Mouse (Mus musculus): ENCODE results near the gene Tnrc6a. TPM values are rescaled to one million over a fixed set of nuclear protein-coding genes. Genes with fewer than 3 reads are reported as not detected.
"Not testable (repeated sequence)": the region's sequence is repeated elsewhere in the genome, so short reads cannot be mapped to it uniquely, and the experiment has no call there.

Tnrc6a gene
- 10 to 100 TPM; 44.5 to 52.2 TPM for total RNA-seq (2021)
- long read RNA-seq, experiment 1, partial matches to known transcripts, result 13 of 15 reads
- long read RNA-seq, experiment 1, other reads (novel, unspliced or antisense), result 2 of 15 reads
- long read RNA-seq, experiment 2, partial matches to known transcripts, result 3 of 8 reads
- long read RNA-seq, experiment 2, other reads (novel, unspliced or antisense), result 5 of 8 reads

GRCm38 (mm10) chr7:123123665-123124298 lies at the start of gene Tnrc6a:
Gene Tnrc6a (plus strand): TSS chr7:123123885.
- intact Hi-C loops (cut with DNase I), result no loop called here
- DNase-seq (ENCODE audit: low spot score in 2 of 2), result peak; percentile 90 to 91

GRCm38 (mm10) chr7:123082236-123082635 lies 41.4 kb upstream of the Tnrc6a start:
- DNase-seq (ENCODE audit: low spot score in 2 of 2), result no peak
- intact Hi-C loops (cut with DNase I), result no loop called here

DNA sequence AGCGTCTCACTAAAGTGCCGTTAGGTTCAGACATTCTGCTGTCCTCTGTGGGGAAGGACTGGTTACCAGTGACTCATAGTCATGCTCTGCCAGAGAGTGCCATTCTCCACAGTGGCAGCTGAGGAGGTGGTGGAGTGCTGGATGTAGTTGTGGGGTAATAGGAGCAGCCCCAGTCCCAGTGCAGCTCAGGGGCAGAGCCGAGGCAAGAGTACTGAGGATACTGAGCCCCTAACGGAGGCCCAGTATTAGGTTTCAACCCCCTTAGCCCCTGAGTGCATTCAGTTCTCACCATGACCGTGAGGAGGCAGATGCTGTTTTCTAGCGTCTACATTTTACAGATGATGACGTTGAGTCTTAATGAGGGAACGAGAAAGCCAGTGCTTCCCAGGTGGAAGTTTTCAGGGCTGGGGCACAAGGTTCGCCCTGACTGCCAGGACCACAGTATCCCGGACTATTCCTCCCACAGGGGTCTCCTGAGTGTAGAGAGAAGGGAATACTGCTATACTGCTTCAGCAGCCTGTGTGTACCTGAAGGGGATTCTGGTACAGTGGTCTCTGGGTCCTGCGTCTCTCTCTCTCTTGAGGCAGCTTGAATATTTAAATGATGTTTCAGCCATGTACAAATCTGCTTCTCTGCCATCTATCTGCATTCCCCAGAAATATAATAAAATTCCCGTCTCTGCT lies 40.1 kb upstream of the Tnrc6a start:
- intact Hi-C loops (cut with DNase I), result no loop called here

DNA sequence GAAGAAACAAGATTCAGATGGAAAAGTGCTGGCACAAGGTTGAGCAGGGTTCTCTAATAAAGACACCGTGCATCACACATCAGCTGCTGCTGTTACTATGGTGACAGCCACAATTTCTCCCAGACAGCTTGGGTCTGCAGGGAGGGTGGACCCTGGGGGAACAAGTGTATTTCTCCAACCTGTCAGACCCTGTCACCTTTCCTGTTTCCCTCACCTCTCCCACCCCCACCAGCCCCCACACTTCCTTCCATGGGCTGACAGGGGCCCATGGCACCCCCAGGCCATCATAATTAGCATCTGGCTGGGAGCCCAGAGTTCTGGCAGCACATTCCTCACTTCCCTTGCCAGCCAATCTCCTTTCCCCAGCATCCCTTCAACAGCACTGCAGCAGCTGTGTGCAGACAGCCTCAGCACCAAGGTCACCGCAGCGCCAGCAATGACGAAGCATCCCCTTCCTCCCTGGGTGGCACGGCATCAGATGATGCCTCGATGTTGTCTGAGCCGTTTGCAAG lies 39.4 kb upstream of the Tnrc6a start:
- intact Hi-C loops (cut with DNase I), result no loop called here
- DNase-seq (ENCODE audit: low spot score in 2 of 2), result peak; percentile 81 to 90

More for the DNA sequence above, 40.1 kb upstream of the Tnrc6a start:
- peak in 1 of 2 experiments; percentile 21 for DNase-seq (ENCODE audit: low spot score in 2 of 2)

DNA sequence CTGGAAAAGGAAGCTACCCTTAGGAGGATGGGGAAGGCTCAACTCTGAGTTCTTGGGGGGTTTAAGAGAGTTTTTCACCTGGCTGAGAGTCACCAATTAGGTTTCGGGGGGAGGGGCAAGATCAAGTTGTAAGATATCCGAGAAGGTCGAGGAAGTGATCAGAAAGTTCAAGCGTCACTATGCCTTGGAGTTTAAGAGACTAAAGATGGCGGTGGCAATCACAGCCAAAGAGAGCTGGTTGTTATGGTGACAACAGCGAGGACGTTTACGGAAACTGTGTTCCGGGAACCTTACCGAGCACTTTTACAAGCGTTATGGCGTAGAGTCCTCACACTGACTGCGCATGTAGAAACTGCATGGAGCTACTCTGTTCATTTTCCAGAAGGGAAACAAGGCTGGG lies 39.0 kb upstream of the Tnrc6a start:
- DNase-seq (ENCODE audit: low spot score in 2 of 2), result peak; percentile 60 to 69
- intact Hi-C loops (cut with DNase I), result no loop called here

GRCm38 (mm10) chr7:123088920-123089319 lies 34.8 kb upstream of the Tnrc6a start:
- no peak for DNase-seq (ENCODE audit: low spot score in 2 of 2)
- intact Hi-C loops (cut with DNase I), result no loop called here

DNA sequence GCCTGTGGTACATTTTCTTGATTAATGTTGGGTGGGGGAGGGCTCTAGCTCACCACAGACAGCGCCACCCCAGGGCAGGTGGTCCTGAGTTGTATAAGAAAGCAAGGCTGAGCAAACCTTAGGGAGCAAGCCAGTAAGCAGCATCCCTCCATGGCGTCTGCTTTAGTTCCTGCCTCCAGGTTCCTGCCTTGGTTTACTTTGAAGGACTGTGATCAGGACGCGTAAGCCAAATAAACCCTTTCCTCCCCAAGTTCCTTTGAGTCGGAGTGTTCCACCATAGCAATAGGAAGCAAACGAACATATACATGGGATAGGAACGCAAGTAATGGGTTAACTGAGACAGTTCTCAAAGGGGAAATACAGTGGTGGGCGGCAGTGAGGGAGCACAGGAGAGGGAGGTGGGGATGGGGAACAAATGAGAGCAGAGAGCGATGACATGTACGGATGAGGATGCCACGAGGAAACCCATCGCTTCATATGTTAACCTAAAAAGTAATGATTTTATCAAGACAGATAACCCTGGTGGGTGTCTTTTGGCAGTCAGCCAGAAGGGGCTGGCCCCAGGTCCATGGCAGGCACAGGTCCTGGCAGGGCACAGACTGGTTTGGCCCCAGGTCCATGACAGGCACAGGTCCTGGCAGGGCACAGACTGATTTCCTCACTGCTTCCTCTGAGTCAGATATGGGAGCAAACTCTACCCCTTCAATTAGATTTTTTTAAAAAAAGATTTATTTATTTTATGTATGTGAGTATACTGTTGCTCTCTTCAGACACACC lies 27.2 kb upstream of the Tnrc6a start:
- intact Hi-C loops (cut with DNase I), result no loop called here
- no peak for DNase-seq (ENCODE audit: low spot score in 2 of 2)

DNA sequence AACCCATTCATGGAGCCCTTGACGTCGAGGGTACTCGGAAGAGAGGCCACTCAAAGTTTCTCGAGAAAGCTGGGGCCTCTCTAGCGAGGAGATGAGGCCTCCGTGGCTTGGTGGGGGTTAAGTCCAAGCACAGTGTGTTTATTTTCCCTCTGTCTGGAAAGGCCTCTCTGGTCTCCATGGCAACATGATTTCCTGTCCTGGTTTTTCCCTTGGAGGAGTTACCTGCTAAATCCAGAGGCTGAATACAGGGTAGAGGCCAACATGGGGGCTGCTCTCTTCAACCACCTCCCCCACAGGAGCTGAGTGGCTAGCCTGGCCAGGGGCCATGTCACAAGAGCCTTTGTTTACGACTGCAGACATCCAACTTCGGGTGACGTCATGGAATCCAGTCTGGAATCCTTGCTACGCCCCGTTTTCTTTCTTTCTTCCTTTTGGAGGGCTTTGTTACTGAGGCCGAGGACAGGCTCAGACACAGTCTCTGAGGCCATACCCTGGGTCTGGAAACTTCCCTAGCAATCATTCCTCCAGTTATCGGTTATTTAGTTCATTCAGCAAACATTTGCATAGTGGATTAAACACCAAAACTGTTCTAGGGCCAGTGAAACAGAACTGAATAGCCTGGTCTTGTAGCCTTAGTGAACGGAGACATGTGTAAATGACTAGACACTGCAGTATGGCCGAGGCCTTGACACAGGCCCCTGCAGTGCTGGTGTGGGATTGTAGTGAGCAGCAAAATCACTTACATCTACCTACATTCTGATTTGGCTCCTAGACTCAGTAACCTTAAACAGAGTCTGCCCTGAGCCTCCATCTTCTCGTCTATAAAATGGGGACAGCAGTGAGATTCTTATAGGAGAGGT lies 25.6 kb upstream of the Tnrc6a start:
- peak; percentile 55 to 80 for DNase-seq (ENCODE audit: low spot score in 2 of 2)
- intact Hi-C loops (cut with DNase I), result no loop called here

DNA sequence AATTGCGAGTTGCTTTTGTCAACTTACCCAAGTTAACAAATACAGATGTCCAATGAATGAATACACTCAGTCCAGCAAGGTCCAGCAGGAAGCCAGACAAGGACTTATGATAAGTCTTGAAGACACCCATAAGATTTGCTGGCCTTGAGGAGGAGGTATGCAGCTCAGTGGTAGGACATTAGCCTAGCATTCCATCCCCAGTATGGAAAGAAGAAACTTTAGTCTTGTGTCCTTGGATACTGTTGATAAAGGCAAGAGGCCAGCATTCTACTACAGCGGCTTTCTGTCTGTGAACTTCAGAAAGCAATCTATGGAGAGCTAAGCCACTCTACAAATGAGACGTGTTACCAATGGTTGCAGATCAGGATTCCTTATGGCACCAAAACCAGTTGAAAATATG lies 22.4 kb upstream of the Tnrc6a start:
- intact Hi-C loops (cut with DNase I), result no loop called here
- DNase-seq (ENCODE audit: low spot score in 2 of 2), result no peak

DNA sequence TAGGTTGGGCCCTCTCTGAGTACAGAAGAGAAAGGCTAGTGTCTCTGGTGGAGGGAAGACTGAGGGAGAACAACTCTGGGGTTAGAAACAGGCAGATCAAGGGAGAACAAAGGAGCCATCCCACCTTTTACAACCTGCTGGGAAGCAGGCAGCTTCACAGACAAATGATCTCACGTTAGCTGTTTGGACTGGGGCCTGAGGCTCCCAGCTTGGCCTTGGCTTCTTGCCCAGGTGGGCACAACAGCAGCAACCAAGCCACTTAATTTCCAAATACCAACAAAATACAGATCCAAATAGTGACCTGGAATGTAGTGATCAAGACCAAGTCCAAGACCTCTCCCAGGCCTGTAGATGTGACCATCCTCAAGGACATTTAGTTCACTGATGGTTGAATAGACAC lies 18.3 kb upstream of the Tnrc6a start:
- intact Hi-C loops (cut with DNase I); DNase-seq (ENCODE audit: low spot score in 2 of 2): not testable (repeated sequence)

DNA sequence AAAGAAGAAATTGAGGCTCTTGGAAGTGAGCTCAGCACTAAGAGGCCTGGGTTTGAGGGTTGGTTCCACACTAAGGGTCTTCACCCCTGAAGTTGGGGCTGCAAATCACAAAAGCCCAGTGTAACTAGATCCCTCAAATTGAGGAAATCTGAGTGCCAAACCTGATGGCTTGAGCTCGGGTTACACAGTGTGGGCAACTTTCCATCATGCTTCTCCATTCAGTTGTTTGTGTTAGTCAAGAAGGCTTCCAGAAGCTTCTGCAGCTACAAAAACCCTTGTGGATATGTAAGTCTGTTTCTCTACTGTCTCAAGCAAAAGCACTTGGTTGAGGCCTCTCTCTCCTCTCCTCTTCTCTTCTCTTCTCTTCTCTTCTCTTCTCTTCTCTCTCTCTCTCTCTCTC lies 17.8 kb upstream of the Tnrc6a start:
- intact Hi-C loops (cut with DNase I), result no loop called here
- DNase-seq (ENCODE audit: low spot score in 2 of 2), result no peak

GRCm38 (mm10) chr7:123106326-123106725 lies 17.4 kb upstream of the Tnrc6a start:
- intact Hi-C loops (cut with DNase I), result no loop called here
- no peak for DNase-seq (ENCODE audit: low spot score in 2 of 2)

GRCm38 (mm10) chr7:123108058-123109055 lies 15.3 kb upstream of the Tnrc6a start:
- intact Hi-C loops (cut with DNase I), result no loop called here
- peak; percentile 27 to 68 for DNase-seq (ENCODE audit: low spot score in 2 of 2)

DNA sequence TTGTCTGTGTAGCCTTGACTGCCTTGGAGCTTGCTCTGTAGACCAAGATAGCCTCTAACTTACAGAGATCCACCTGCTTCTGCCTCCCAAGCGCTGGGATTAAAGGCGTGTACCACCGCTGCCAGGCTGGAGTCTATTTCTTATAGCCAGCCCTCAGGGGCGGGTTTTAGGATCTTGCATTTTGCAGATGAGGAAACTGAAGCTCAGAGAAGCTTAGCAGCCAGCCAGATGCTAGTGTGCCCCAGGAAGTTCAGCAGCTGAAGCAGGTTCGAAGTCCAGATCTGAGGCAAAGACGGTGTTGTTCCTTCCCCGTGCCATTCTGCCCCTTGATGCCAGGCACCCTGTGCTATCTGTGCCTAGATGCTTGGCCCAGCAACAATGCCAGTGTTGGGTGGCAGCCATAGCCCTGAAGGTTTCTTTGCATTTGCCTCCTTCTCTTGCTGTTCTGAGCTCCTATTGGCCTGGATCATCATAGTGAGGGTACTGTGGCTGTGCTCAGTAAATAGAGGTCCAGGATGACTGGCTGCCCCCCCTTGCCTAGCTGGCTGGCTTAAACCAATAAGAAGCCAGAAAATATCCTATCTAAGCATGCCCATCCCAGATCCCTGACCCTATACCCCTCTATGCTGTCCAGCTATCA lies 14.2 kb upstream of the Tnrc6a start:
- DNase-seq (ENCODE audit: low spot score in 2 of 2), result no peak
- intact Hi-C loops (cut with DNase I), result no loop called here

DNA sequence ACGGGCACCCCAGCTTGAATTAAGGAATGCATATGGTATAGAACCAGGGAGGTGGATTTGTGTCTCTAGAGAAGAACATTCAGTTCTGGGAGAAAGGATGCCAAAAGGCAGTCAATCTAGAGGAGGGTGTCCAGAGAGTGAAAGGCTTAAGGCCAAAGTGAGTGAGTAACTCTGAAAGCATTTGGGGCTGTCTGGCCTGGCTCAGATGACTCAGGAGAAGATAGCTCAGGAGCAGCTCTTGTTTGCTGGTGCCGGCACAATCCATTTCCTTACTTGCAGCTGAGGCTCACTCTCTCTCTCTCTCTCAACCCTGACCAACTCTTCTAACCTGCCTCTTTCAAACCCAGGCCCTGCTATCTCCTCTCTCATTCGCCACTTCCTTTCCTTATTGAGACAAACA lies 13.6 kb upstream of the Tnrc6a start:
- intact Hi-C loops (cut with DNase I), result no loop called here
- no peak for DNase-seq (ENCODE audit: low spot score in 2 of 2)

DNA sequence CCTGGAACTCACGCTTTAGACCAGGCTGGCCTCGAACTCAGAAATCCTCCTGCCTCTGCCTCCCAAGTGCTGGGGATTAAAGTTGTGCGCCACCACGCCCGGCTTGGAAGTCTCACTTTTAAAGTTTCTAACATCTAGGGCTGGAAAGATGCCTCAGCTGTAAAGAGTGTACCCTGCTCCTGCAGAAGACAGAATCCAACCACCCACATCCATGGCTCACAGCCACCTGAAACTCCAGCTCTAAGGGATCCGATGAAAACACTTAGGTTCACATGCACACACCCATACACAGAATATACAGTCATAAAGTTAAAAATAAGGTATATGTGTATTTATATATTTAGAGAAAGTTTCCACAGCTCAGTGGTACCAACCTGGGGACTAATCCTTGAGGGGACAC lies 10.1 kb upstream of the Tnrc6a start:
- DNase-seq (ENCODE audit: low spot score in 2 of 2), result peak in 1 of 2 experiments; percentile 16
- intact Hi-C loops (cut with DNase I), result no loop called here

DNA sequence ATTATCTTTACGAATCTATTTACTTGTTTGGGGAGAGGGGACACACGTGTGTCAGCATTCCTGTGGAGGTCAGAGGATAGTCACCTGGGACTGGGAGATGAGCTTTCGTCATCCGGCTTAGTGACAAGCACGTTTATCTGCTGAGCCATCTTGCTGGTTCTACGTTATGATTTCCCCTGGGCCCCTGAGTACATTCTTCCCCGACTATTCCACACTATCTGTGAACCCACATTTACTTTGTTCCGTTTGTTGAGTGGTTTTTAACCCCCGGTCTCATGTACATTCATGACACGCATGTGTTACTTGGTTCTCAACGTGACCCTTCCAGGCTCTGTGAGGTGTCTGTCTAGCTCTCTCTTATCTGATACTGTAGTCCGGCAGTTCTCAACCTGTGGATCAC lies 6.9 kb upstream of the Tnrc6a start:
- no peak for DNase-seq (ENCODE audit: low spot score in 2 of 2)
- intact Hi-C loops (cut with DNase I), result no loop called here

Data from left cerebral cortex, postnatal 14 days (tissue).